Mouse (Mus musculus) forebrain, embryonic 12.5 days (tissue): ENCODE measurements at regions not wholly inside any gene's neighbourhood (a gene's known extent, or its start where the extent isn't known, plus 50 kb on each side); places are given as distances from the start of the nearest gene placed in this dataset.

Experiments used
- ATAC-seq: fragments of 200-750 bp; cut with Nextera tagmentation; 2 replicates; pipeline ENCODE4 v1.8.0; 2017; ENCODE audit warnings: moderate TSS enrichment; ENCODE audit not compliant: low FRiP score
- H3K27ac ChIP-seq: fragments of 300-500 bp; sonication (generic); 2 replicates; pipeline ENCODE4 v1.5.1; 2016; ENCODE audit warnings: mild to moderate bottlenecking
- H3K27me3 ChIP-seq: fragments of 300-500 bp; sonication (generic); 2 replicates; pipeline ENCODE4 v1.6.1; 2016; ENCODE audit warnings: mild to moderate bottlenecking
- H3K36me3 ChIP-seq: fragments of 300-500 bp; sonication (generic); replicated peaks from 2 replicates; pipeline ENCODE4 v1.6.1; 2016; ENCODE audit warnings: mild to moderate bottlenecking
- H3K4me1 ChIP-seq: fragments of 300-500 bp; sonication (generic); 2 replicates; pipeline ENCODE4 v1.6.1; 2016
- H3K4me2 ChIP-seq: fragments of 300-500 bp; sonication (generic); 2 replicates; pipeline ENCODE4 v1.6.1; 2016; ENCODE audit warnings: mild to moderate bottlenecking, moderate library complexity
- H3K4me3 ChIP-seq: fragments of 300-500 bp; sonication (generic); replicated peaks from 2 replicates; pipeline ENCODE4 v1.5.1; 2016; ENCODE audit warnings: mild to moderate bottlenecking
- H3K9ac ChIP-seq: fragments of 300-500 bp; sonication (generic); 2 replicates; pipeline ENCODE4 v1.6.1; 2016; ENCODE audit warnings: mild to moderate bottlenecking
- H3K9me3 ChIP-seq: fragments of 300-500 bp; sonication (generic); 2 replicates; pipeline ENCODE4 v1.6.1; 2016
- WGBS: fragments of 180-500 bp; shearing (Covaris S2); methylation state at CpG from one replicate; pipeline ENCODE4 v1.1.7; 2016; 5-methylcytosine and 5-hydroxymethylcytosine counted together

DNA sequence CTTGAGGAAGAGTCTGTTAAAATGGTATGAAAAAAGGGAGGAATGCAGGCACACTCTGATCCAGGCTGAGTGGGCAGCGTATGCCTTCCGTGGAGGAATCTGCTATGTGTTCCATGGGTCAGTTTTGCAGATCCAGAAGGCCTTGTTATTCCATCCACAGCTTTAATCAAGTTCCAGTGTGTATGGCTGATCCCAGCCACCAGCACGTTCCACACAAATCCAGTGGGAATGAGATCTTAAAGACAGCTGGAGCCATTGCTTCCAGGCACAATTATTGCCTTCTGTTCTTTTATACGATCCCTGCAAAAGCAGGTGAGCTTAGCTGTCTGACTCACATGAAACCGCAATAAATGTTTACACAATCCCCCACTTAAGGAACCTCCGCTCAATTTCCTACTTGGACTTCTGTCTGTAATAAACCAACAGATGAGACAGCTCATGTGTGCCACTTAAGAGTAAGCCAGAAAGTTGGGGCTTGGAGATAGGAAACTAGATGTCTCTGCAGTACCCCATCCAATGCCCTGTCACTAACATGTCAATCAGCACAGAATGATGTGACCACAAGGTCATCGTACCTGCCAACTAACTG, 653.9 kb downstream of the Fat4 start:
- H3K4me3 ChIP-seq = no peak overlapping the region
- 88% methylated on average over 7 of the region's 7 CpGs for WGBS
- H3K27ac ChIP-seq = no peak overlapping the region
- H3K36me3 ChIP-seq = no peaks in the 10 kb centered on the region
- H3K27me3 ChIP-seq = no peaks in the 10 kb centered on the region
- no peaks in the 10 kb centered on the region for H3K9me3 ChIP-seq
- H3K9ac ChIP-seq = no peak overlapping the region
- ATAC-seq = no peak
- H3K4me2 ChIP-seq = no peak overlapping the region
- H3K4me1 ChIP-seq = no peaks in the 10 kb centered on the region

DNA sequence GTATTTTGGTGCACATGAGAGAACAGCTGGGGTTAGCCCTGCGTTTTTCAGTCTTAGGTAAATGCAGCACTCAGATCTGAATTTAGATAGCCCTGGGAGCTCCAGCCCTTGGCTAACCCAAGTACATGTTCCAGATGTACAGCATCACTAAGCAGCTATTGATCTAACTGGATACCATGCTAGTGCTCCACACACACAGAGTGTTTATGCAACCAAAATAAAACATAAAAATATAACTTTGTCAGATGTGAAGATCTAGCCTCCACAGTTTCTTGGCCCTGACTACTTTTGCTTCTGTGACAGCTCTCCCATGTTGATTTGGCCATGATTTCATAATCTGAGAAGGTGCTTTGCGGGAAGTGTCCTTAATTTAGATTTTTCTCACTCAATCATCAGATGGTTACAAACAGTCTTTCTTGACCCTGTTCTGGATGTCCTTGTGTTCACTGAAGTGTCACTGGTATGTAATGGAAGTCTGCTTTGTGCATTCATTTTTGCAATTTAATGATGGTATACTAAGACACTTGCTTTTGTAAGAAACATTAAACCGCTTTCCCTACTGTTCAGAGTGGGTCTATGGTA, 672.8 kb downstream of the Fat4 start:
- Histone ChIP-seq H3K9me3 (no peaks in the 10 kb centered on the region), H3K4me1 (no peaks in the 10 kb centered on the region), H3K9ac (no peak overlapping the region), H3K27ac (no peak overlapping the region), H3K4me2 (no peak overlapping the region), H3K36me3 (no peaks in the 10 kb centered on the region), H3K4me3 (no peak overlapping the region), H3K27me3 (no peaks in the 10 kb centered on the region)
- 91% methylated on average over 3 of the region's 3 CpGs for WGBS
- no peak for ATAC-seq

DNA sequence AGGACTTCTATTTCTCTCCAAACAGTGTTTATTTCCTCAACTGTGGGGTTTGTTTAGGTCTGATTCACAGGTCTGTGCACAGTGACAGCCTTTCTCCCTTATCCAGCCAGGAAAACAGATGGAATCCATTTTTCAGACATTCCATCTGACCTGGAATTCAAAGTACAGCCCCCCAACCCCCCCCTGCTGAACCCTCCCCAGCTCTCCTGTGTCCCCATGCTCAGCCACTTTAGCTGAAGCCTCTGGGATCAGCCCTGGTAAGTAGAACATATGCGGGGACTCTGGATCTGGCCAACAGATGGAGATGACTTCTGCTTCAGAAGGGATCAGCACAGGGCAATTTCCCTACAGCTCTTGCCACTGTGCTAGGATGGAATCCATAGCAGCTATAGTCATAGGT, 674.2 kb downstream of the Fat4 start:
- Histone ChIP-seq H3K4me3 (no peak overlapping the region), H3K9me3 (no peaks in the 10 kb centered on the region), H3K36me3 (no peaks in the 10 kb centered on the region), H3K9ac (no peak overlapping the region), H3K27me3 (no peaks in the 10 kb centered on the region), H3K4me1 (no peaks in the 10 kb centered on the region), H3K27ac (no peak overlapping the region), H3K4me2 (no peak overlapping the region)
- ATAC-seq = no peak
- 86% methylated on average over 1 of the region's 1 CpGs for WGBS

- H3K4me3 ChIP-seq = no peak overlapping the region
- no peaks in the 10 kb centered on the region for H3K9me3 ChIP-seq
- no peak overlapping the region for H3K4me2 ChIP-seq
- 79% methylated on average over 5 of the region's 5 CpGs for WGBS
- no peak overlapping the region for H3K9ac ChIP-seq
- H3K36me3 ChIP-seq = no peaks in the 10 kb centered on the region
- no peaks in the 10 kb centered on the region for H3K4me1 ChIP-seq
- H3K27me3 ChIP-seq = no peaks in the 10 kb centered on the region
- no peak overlapping the region for H3K27ac ChIP-seq
- no peak for ATAC-seq
These were observed 684.9 kb downstream of the Fat4 start for GRCm38 (mm10) chr3:39571444-39572237.

- no peaks in the 10 kb centered on the region for H3K36me3 ChIP-seq
- no peaks in the 10 kb centered on the region for H3K9me3 ChIP-seq
- ATAC-seq = no peak
- WGBS = 73% methylated on average over 3 of the region's 3 CpGs
- no peak overlapping the region for H3K4me3 ChIP-seq
- H3K4me1 ChIP-seq = no peaks in the 10 kb centered on the region
- H3K4me2 ChIP-seq = no peak overlapping the region
- no peak overlapping the region for H3K27ac ChIP-seq
- H3K27me3 ChIP-seq = no peaks in the 10 kb centered on the region
- no peak overlapping the region for H3K9ac ChIP-seq
These were observed 688.5 kb downstream of the Fat4 start for GRCm38 (mm10) chr3:39575200-39575599.

GRCm38 (mm10) chr3:39591312-39591711, 704.6 kb downstream of the Fat4 start:
- Histone ChIP-seq H3K27ac (no peak overlapping the region), H3K9ac (no peak overlapping the region), H3K4me3 (no peak overlapping the region), H3K36me3 (no peaks in the 10 kb centered on the region), H3K4me2 (no peak overlapping the region), H3K9me3 (no peaks in the 10 kb centered on the region), H3K27me3 (no peaks in the 10 kb centered on the region), H3K4me1 (no peaks in the 10 kb centered on the region)
- WGBS = 83% methylated on average over 2 of the region's 2 CpGs
- no peak for ATAC-seq

DNA sequence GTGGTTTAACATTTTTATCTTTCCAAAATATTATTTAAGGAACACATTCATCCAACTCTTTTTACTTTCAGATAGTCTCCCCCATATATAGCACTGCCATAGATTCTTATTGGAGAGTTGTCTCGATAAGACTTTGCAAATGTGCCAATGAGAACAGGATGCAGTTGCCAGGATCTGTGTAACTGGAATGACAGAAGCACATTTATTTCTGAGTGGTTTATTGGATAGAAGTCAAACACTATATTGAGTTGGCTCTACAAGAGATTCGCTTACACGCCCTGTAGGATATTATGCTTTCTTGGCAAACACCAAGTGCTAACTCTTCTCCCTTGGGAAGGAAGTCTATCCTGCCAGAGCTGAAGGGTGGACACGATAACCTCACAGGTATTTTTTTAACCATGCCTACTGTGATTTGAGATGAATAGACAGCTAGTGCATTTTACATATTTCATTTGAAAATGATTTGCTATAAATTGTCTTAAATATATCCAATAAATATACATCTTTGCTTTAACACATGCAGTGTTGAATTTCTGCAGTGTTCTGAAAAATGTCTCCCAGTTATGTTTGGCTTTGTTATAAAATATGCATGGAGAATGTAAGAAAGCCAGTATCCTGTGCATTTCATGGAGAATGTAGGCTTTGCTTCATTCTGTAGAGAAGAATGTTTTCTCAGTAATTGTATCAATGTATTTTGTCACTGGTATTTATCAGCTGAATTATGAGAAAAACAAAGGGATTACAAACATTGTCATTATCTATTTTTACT, 705.8 kb downstream of the Fat4 start:
- Histone ChIP-seq H3K27ac (no peak overlapping the region), H3K9me3 (no peaks in the 10 kb centered on the region), H3K4me1 (no peaks in the 10 kb centered on the region), H3K27me3 (no peaks in the 10 kb centered on the region), H3K4me3 (no peak overlapping the region), H3K4me2 (no peak overlapping the region), H3K36me3 (no peaks in the 10 kb centered on the region), H3K9ac (no peak overlapping the region)
- no peak for ATAC-seq
- 92% methylated on average over 4 of the region's 4 CpGs for WGBS

GRCm38 (mm10) chr3:39609937-39610336, 723.2 kb downstream of the Fat4 start:
- no peaks in the 10 kb centered on the region for H3K9me3 ChIP-seq
- H3K36me3 ChIP-seq = no peaks in the 10 kb centered on the region
- H3K4me3 ChIP-seq = no peak overlapping the region
- 68% methylated on average over 3 of the region's 3 CpGs for WGBS
- no peaks in the 10 kb centered on the region for H3K4me1 ChIP-seq
- no peak overlapping the region for H3K4me2 ChIP-seq
- H3K9ac ChIP-seq = no peak overlapping the region
- ATAC-seq = no peak
- H3K27ac ChIP-seq = no peak overlapping the region
- H3K27me3 ChIP-seq = no peaks in the 10 kb centered on the region

DNA sequence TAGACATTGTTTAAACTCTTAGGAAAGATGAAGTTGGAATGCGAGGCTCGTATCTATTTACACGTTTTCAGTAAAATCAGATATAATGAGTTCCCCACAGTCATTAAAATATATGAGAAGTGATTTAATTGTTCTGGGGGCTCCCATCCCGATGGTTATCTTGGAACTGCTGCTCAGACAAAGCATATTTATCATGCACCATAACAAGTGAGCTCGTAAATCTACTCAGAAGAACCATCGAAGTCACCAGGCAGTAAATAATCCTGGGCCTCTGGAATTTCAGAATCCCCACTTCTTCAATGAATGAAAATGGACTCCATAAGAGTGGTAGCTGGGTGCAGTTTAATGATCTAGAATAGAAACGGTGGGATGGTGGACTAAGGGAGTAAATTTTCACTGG, 725.7 kb downstream of the Fat4 start:
- WGBS = 77% methylated on average over 7 of the region's 7 CpGs
- H3K27ac ChIP-seq = no peak overlapping the region
- no peaks in the 10 kb centered on the region for H3K36me3 ChIP-seq
- H3K4me2 ChIP-seq = no peak overlapping the region
- no peak overlapping the region for H3K9ac ChIP-seq
- no peaks in the 10 kb centered on the region for H3K9me3 ChIP-seq
- no peak overlapping the region for H3K4me3 ChIP-seq
- H3K27me3 ChIP-seq = no peaks in the 10 kb centered on the region
- no peaks in the 10 kb centered on the region for H3K4me1 ChIP-seq
- ATAC-seq = no peak

- no peak overlapping the region for H3K4me2 ChIP-seq
- no peak overlapping the region for H3K27ac ChIP-seq
- no peaks in the 10 kb centered on the region for H3K27me3 ChIP-seq
- H3K36me3 ChIP-seq = no peaks in the 10 kb centered on the region
- H3K9ac ChIP-seq = no peak overlapping the region
- no peaks in the 10 kb centered on the region for H3K9me3 ChIP-seq
- WGBS = 80% methylated on average over 5 of the region's 5 CpGs
- no peak for ATAC-seq
- no peak overlapping the region for H3K4me3 ChIP-seq
- no peaks in the 10 kb centered on the region for H3K4me1 ChIP-seq
These were observed 751.2 kb downstream of the Fat4 start for GRCm38 (mm10) chr3:39637924-39638323.

- Histone ChIP-seq H3K4me3 (no peak overlapping the region), H3K9me3 (no peaks in the 10 kb centered on the region), H3K4me2 (no peak overlapping the region), H3K9ac (no peak overlapping the region), H3K4me1 (no peaks in the 10 kb centered on the region), H3K36me3 (no peaks in the 10 kb centered on the region), H3K27me3 (no peaks in the 10 kb centered on the region), H3K27ac (no peak overlapping the region)
- 0 out of 2 replicates have a peak, but pooled peaks have one; percentile 23 for ATAC-seq
- 75% methylated on average over 3 of the region's 3 CpGs for WGBS
These were observed 756.5 kb downstream of the Fat4 start for GRCm38 (mm10) chr3:39643194-39643593.

- ATAC-seq = no peak
- no peak overlapping the region for H3K9ac ChIP-seq
- no peak overlapping the region for H3K4me2 ChIP-seq
- no peaks in the 10 kb centered on the region for H3K9me3 ChIP-seq
- H3K27me3 ChIP-seq = no peaks in the 10 kb centered on the region
- no peaks in the 10 kb centered on the region for H3K4me1 ChIP-seq
- H3K27ac ChIP-seq = no peak overlapping the region
- no peak overlapping the region for H3K4me3 ChIP-seq
- H3K36me3 ChIP-seq = no peaks in the 10 kb centered on the region
- WGBS = 96% methylated on average over 3 of the region's 3 CpGs
These were observed 780.1 kb downstream of the Fat4 start for GRCm38 (mm10) chr3:39666817-39667216.
